Mouse (Mus musculus): ENCODE measurements at regions not wholly inside any gene's neighbourhood (a gene's known extent, or its start where the extent isn't known, plus 50 kb on each side); places are given as distances from the start of the nearest gene placed in this dataset.

DNA sequence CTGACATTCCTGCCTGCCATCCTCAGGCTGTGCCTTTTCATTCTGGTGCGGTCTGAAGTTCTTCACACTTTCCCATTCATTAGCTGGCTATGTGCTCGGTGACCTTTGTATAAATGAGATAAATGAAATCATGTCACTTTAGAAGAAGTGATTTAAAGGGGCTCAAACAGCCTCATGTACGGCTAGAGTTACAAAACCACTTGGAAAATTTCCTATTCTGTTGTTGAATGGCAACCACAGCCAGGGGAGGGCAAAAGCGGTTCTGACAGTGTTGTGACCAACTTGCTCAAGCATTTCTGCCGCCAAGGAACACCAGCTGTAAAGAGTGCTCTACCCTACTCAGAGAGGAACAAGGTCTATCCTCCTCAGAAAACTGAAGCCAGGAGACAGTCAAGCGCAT is 128.4 kb downstream of the Irs2 start:
- 63% methylated on average over 6 of the region's 6 CpGs for WGBS
- no peak overlapping the region for H3K4me3 ChIP-seq (replicated peaks; ENCODE audit: extremely low read depth, low read depth, low read length)

GRCm38 (mm10) chr8:10879049-10879847 is 129.0 kb downstream of the Irs2 start:
- TF ChIP-seq POLR2A (IDR thresholded peaks at IDR 0.05; ENCODE audit: borderline replicate concordance, extremely low read depth, low read depth, low read length) (no peak), CTCF (IDR thresholded peaks at IDR 0.05; ENCODE audit: insufficient read depth, low read length) (0 out of 2 replicates have a peak, but pooled peaks have one; percentile 13)
- Histone ChIP-seq H3K4me1 (ENCODE audit: control insufficient read depth, insufficient read depth, low read length) (peaks cover 3% of the 10 kb centered on the region; the same call in 1 of the 2 replicates), H3K4me3 (replicated peaks; ENCODE audit: extremely low read depth, low read depth, low read length) (no peak overlapping the region)
- no peak for DNase-seq
- 81% methylated on average over 10 of the region's 10 CpGs for WGBS

More for the DNA sequence above, 128.4 kb downstream of the Irs2 start:
- DNase-seq, result no peak
- TF ChIP-seq POLR2A (IDR thresholded peaks at IDR 0.05; ENCODE audit: borderline replicate concordance, extremely low read depth, low read depth, low read length), result no peak
- TF ChIP-seq CTCF (IDR thresholded peaks at IDR 0.05; ENCODE audit: insufficient read depth, low read length), result no peak
- H3K4me1 ChIP-seq (ENCODE audit: control insufficient read depth, insufficient read depth, low read length), result peaks cover 3% of the 10 kb centered on the region; the same call in 1 of the 2 replicates

GRCm38 (mm10) chr8:10878371-10878770 is 129.9 kb downstream of the Irs2 start:
- no peak for TF ChIP-seq CTCF (IDR thresholded peaks at IDR 0.05; ENCODE audit: insufficient read depth, low read length)
- TF ChIP-seq POLR2A (IDR thresholded peaks at IDR 0.05; ENCODE audit: borderline replicate concordance, extremely low read depth, low read depth, low read length), result no peak
- no peak for DNase-seq
- Histone ChIP-seq H3K4me1 (ENCODE audit: control insufficient read depth, insufficient read depth, low read length) (peaks cover 3% of the 10 kb centered on the region; the same call in 1 of the 2 replicates), H3K4me3 (replicated peaks; ENCODE audit: extremely low read depth, low read depth, low read length) (no peak overlapping the region)
- 80% methylated on average over 4 of the region's 4 CpGs for WGBS

DNA sequence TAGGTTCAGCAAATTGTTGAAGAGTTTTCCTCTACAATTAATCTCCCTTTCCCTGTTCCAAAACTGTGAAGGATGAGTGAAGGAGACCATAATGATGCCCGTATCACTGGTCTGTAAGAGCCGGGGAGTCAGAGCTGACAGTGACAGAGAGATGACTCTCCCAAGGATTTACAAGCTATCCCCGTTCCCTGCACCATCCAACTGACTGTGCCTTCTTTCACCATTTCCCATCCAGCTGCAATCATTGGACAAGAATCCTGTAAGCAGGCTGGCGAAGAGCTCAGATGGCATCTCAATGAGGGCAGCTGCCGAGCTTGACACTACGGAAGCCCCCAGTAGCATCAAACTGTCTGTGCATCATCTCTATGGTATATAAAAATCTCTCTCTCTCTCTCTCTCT is 133.1 kb downstream of the Irs2 start:
- no peak for DNase-seq
- no peak overlapping the region for H3K4me3 ChIP-seq (replicated peaks; ENCODE audit: extremely low read depth, low read depth, low read length)
- 86% methylated on average over 6 of the region's 6 CpGs for WGBS
- no peak for TF ChIP-seq POLR2A (IDR thresholded peaks at IDR 0.05; ENCODE audit: borderline replicate concordance, extremely low read depth, low read depth, low read length)
- H3K4me1 ChIP-seq (ENCODE audit: control insufficient read depth, insufficient read depth, low read length), result peaks cover 3% of the 10 kb centered on the region; the same call in 1 of the 2 replicates

DNA sequence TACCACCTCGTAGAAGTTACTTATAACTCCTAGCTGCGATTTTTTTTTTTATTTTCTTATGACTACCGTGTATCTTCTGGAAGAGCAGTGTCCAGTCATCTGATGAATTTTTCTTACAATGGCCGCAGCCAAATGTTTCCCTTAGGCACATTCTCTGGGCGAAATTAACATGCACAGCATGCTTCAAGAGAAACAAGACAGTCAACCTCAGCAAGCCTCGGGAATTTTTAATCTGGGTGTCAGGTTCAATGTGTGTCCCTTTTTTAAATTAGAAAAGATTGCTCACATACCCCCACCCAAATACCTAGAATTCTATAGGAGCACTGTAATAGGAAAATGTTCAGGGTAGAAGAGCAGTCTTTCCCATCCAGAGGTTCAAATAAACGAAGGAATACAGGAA is 136.8 kb downstream of the Irs2 start:
- 69% methylated on average over 7 of the region's 7 CpGs for WGBS
- H3K4me3 ChIP-seq (replicated peaks; ENCODE audit: extremely low read depth, low read depth, low read length), result no peak overlapping the region
- no peak for DNase-seq
- TF ChIP-seq POLR2A (IDR thresholded peaks at IDR 0.05; ENCODE audit: borderline replicate concordance, extremely low read depth, low read depth, low read length) (no peak), CTCF (IDR thresholded peaks at IDR 0.05; ENCODE audit: insufficient read depth, low read length) (no peak)
- no peaks in the 10 kb centered on the region for H3K4me1 ChIP-seq (ENCODE audit: control insufficient read depth, insufficient read depth, low read length)

- DNase-seq, result no peak
- TF ChIP-seq POLR2A (IDR thresholded peaks at IDR 0.05; ENCODE audit: borderline replicate concordance, extremely low read depth, low read depth, low read length) (no peak), CTCF (IDR thresholded peaks at IDR 0.05; ENCODE audit: insufficient read depth, low read length) (no peak)
- Histone ChIP-seq H3K4me1 (ENCODE audit: control insufficient read depth, insufficient read depth, low read length) (no peaks in the 10 kb centered on the region), H3K4me3 (replicated peaks; ENCODE audit: extremely low read depth, low read depth, low read length) (no peak overlapping the region)
- WGBS, result 85% methylated on average over 13 of the region's 13 CpGs
Observed at GRCm38 (mm10) chr8:10870423-10871055, 137.7 kb downstream of the Irs2 start.

- TF ChIP-seq POLR2A (IDR thresholded peaks at IDR 0.05; ENCODE audit: borderline replicate concordance, extremely low read depth, low read depth, low read length) (no peak), CTCF (IDR thresholded peaks at IDR 0.05; ENCODE audit: insufficient read depth, low read length) (no peak)
- DNase-seq, result no peak
- Histone ChIP-seq H3K4me1 (ENCODE audit: control insufficient read depth, insufficient read depth, low read length) (peaks cover 3% of the 10 kb centered on the region), H3K4me3 (replicated peaks; ENCODE audit: extremely low read depth, low read depth, low read length) (no peak overlapping the region)
- 83% methylated on average over 10 of the region's 10 CpGs for WGBS
Observed at GRCm38 (mm10) chr8:10869866-10870265, 138.4 kb downstream of the Irs2 start.

DNA sequence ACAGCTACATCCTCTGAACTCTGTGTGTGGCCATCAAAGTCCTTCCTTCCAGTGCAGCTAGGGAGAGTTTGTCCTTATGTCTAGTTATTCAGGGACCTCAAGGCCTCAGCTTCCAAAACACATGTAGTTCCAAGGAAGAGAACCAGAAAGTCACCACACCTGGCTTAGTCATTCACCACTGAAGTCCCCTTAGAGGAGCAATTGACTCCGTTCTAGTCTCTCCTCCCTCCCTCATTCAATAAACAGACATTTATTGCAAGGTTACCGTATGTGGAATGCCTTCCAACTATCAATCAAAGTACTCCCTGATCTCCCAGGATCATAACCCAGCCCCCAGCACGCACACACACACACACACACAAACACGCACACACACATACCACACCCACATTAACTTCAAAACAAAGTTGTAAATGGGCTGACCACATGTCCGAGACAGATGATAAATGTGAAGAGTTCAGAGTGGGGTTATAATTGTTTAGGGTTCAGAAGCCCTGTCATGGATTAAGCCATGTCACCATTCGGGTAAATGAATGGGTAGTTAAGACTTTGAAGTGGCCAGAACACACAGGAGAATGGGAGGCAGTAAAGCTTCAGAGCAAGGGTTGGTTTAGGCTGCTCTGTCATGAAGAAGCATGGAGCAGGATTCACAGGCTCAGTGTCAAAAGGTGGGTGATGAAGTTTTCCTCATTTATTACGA is 141.4 kb downstream of the Irs2 start:
- WGBS, result 54% methylated on average over 7 of the region's 7 CpGs
- TF ChIP-seq POLR2A (IDR thresholded peaks at IDR 0.05; ENCODE audit: borderline replicate concordance, extremely low read depth, low read depth, low read length) (no peak), CTCF (IDR thresholded peaks at IDR 0.05; ENCODE audit: insufficient read depth, low read length) (no peak)
- DNase-seq, result no peak
- Histone ChIP-seq H3K4me1 (ENCODE audit: control insufficient read depth, insufficient read depth, low read length) (peaks cover 3% of the 10 kb centered on the region), H3K4me3 (replicated peaks; ENCODE audit: extremely low read depth, low read depth, low read length) (no peak overlapping the region)

GRCm38 (mm10) chr8:10865941-10866513 is 142.2 kb downstream of the Irs2 start:
- DNase-seq, result no peak
- peaks cover 3% of the 10 kb centered on the region for H3K4me1 ChIP-seq (ENCODE audit: control insufficient read depth, insufficient read depth, low read length)
- 43% methylated on average over 11 of the region's 11 CpGs for WGBS
- TF ChIP-seq POLR2A (IDR thresholded peaks at IDR 0.05; ENCODE audit: borderline replicate concordance, extremely low read depth, low read depth, low read length) (no peak), CTCF (IDR thresholded peaks at IDR 0.05; ENCODE audit: insufficient read depth, low read length) (no peak)
- H3K4me3 ChIP-seq (replicated peaks; ENCODE audit: extremely low read depth, low read depth, low read length), result no peak overlapping the region

Measured in lung, adult 2 months (tissue).